Mouse (Mus musculus): Measurements from ENCODE around the gene Hes7. TPM values are rescaled to one million over a fixed set of nuclear protein-coding genes. Genes with fewer than 3 reads are reported as not detected.

Gene Hes7
- polyA plus RNA-seq, 1 experiment from 2014 or later = 0.26 TPM

DNA sequence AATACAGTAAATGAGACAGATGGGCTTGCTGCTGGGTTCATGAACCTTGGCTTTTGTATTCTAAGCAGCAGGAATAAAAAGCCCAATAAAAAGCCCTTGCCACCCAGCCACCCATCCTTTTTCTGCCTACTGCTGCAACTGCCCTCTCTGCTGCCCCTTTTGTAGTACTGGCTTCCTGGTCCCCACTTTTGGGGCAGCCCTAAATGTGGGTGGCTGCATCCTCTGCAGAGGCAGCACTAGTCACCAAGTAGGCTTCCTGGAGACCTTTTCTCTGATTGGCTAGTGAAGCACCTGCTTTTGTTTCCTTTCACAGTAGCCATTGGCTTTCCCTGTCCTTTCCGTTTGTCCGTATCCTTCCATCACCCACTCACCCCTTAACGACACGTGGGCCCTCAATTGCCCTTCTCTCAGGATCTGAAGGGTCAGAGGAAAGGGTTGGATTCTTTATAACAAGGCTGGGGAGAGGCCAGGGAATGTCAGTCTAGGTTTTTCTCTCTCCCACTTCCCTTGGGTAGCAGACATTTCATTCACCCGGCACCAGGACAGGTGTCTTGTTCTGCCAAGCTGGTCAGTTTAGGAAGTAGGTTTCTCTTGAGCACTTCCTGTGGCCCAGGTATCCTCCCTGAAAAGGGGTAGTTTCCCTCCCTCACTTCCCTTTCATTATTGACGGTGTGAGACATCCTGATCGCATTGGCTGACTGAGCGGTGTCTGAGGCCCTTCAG lies 22.0 kb upstream of the Hes7 start:
- Histone ChIP-seq H3K27ac (replicated peaks; ENCODE audit: low read depth, low read length) (peak overlapping the region; percentile 75), H3K4me2 (ENCODE audit: low read length) (peak overlapping the region; percentile 85), H3K4me3 (replicated peaks; ENCODE audit: low read depth, low read length) (peak overlapping the region; percentile 52), H3K9me3 (ENCODE audit: control insufficient read depth, low read length) (no peaks in the 10 kb centered on the region), H3K4me1 (ENCODE audit: control insufficient read depth, insufficient read depth, low read length) (peaks cover 48% of the 10 kb centered on the region), H3K9ac (replicated peaks; ENCODE audit: low read length) (peak overlapping the region; percentile 54; the same call in 1 of the 2 replicates), H3K27me3 (ENCODE audit: control insufficient read depth, insufficient read depth, low read length) (no peaks in the 10 kb centered on the region), H3K36me3 (ENCODE audit: control insufficient read depth, insufficient read depth, low read length) (peaks cover 25% of the 10 kb centered on the region)
- DNase-seq = no peak
- ATAC-seq (ENCODE audit: low FRiP score, low TSS enrichment) = no peak
- 21% methylated on average over 8 of the region's 8 CpGs for WGBS

GRCm38 (mm10) chr11:69098762-69099091 lies 21.5 kb upstream of the Hes7 start:
- Histone ChIP-seq H3K36me3 (ENCODE audit: control insufficient read depth, insufficient read depth, low read length) (peaks cover 31% of the 10 kb centered on the region), H3K27me3 (ENCODE audit: control insufficient read depth, insufficient read depth, low read length) (no peaks in the 10 kb centered on the region), H3K27ac (replicated peaks; ENCODE audit: low read depth, low read length) (peak overlapping the region; percentile 75), H3K9ac (replicated peaks; ENCODE audit: low read length) (peak overlapping the region; percentile 54), H3K9me3 (ENCODE audit: control insufficient read depth, low read length) (no peaks in the 10 kb centered on the region), H3K4me1 (ENCODE audit: control insufficient read depth, insufficient read depth, low read length) (peaks cover 48% of the 10 kb centered on the region), H3K4me3 (replicated peaks; ENCODE audit: low read depth, low read length) (peak overlapping the region; percentile 52), H3K4me2 (ENCODE audit: low read length) (peak overlapping the region; percentile 85)
- DNase-seq (peak; percentile 94), ATAC-seq (ENCODE audit: low FRiP score, low TSS enrichment) (peak; percentile 34)
- WGBS = under 1% methylated on average over 19 of the region's 19 CpGs

DNA sequence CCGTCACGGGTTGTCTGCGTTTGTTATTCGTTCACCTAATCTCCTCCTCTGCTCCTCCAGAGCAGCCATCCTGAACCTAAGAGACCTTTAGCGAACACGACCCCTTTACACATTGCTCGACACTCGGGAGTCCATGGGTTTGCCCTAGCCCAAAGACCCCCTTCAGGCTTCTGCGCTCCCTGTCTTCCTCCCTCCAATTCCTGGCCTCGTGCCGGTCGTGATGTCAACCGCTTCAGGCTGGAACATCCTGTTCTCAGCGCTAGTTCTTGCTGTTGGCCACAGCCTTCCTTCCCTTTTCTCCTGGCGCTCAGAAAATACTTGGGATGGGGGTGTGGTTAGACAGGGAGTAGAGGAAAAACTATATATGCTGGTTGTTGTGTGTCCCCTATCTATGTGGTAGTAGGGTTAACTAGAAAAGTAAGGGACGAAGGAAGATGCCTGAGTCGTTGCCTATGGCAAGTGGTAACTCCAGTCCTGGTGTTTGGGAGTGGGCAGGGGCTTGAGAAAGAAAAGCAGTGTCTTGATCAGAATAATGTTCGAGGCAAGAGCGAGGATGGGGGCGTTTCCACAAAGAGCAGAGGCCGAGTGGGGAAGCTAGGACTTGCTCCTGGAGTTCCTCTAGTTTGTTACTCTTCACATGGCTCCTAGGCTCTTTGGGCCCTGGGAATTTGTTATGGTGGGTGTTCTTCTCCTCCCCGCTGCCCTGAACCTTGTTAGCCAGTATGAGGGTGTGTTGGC lies 20.9 kb upstream of the Hes7 start:
- Histone ChIP-seq H3K27ac (replicated peaks; ENCODE audit: low read depth, low read length) (peak overlapping the region; percentile 75), H3K4me3 (replicated peaks; ENCODE audit: low read depth, low read length) (peak overlapping the region; percentile 52), H3K9me3 (ENCODE audit: control insufficient read depth, low read length) (no peaks in the 10 kb centered on the region), H3K9ac (replicated peaks; ENCODE audit: low read length) (peak overlapping the region; percentile 54), H3K36me3 (ENCODE audit: control insufficient read depth, insufficient read depth, low read length) (peaks cover 37% of the 10 kb centered on the region), H3K27me3 (ENCODE audit: control insufficient read depth, insufficient read depth, low read length) (no peaks in the 10 kb centered on the region), H3K4me2 (ENCODE audit: low read length) (peak overlapping the region; percentile 85), H3K4me1 (ENCODE audit: control insufficient read depth, insufficient read depth, low read length) (peaks cover 46% of the 10 kb centered on the region)
- DNase-seq = peak; percentile 61
- WGBS = 1% methylated on average over 22 of the region's 22 CpGs
- no peak for ATAC-seq (ENCODE audit: low FRiP score, low TSS enrichment)

DNA sequence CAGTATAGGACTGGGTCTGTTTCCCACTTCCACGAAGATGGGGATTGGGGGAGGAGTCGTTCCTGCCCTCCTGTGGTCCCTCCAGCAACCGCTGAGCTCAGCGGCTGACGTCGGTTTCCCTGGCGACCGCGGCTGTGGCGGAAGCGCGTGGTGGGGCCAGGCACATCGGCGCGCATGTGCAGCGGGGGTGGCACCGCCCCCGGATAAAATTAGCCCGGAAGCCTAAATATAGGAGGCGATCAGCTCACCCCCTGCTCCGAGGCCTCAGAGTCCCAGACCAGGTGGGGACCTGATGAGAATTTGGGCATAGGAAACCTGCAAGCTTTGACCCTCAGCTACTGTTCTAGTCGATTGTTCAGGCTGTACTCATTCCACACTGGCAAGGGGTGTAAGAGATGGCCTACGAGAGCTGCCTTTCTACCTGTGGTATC lies 20.3 kb upstream of the Hes7 start:
- Histone ChIP-seq H3K27me3 (ENCODE audit: control insufficient read depth, insufficient read depth, low read length) (no peaks in the 10 kb centered on the region), H3K36me3 (ENCODE audit: control insufficient read depth, insufficient read depth, low read length) (peaks cover 43% of the 10 kb centered on the region), H3K9me3 (ENCODE audit: control insufficient read depth, low read length) (no peaks in the 10 kb centered on the region), H3K9ac (replicated peaks; ENCODE audit: low read length) (peak overlapping the region; percentile 54), H3K27ac (replicated peaks; ENCODE audit: low read depth, low read length) (peak overlapping the region; percentile 75), H3K4me3 (replicated peaks; ENCODE audit: low read depth, low read length) (peak overlapping the region; percentile 52), H3K4me2 (ENCODE audit: low read length) (peak overlapping the region; percentile 85), H3K4me1 (ENCODE audit: control insufficient read depth, insufficient read depth, low read length) (peaks cover 44% of the 10 kb centered on the region)
- WGBS = under 1% methylated on average over 23 of the region's 23 CpGs
- ATAC-seq (ENCODE audit: low FRiP score, low TSS enrichment) (peak; percentile 9; the same call in 1 of the 2 replicates), DNase-seq (peak; percentile 91)

- Histone ChIP-seq H3K9me3 (ENCODE audit: control insufficient read depth, low read length) (no peaks in the 10 kb centered on the region), H3K4me3 (replicated peaks; ENCODE audit: low read depth, low read length) (peak overlapping the region; percentile 52), H3K9ac (replicated peaks; ENCODE audit: low read length) (peak overlapping the region; percentile 54), H3K4me2 (ENCODE audit: low read length) (peak overlapping the region; percentile 85), H3K4me1 (ENCODE audit: control insufficient read depth, insufficient read depth, low read length) (peaks cover 37% of the 10 kb centered on the region), H3K36me3 (ENCODE audit: control insufficient read depth, insufficient read depth, low read length) (peaks cover 51% of the 10 kb centered on the region), H3K27me3 (ENCODE audit: control insufficient read depth, insufficient read depth, low read length) (no peaks in the 10 kb centered on the region), H3K27ac (replicated peaks; ENCODE audit: low read depth, low read length) (no peak overlapping the region)
- ATAC-seq (ENCODE audit: low FRiP score, low TSS enrichment) (no peak), DNase-seq (no peak)
- WGBS = 90% methylated on average over 20 of the region's 20 CpGs
Measured at GRCm38 (mm10) chr11:69100639-69101360, 19.4 kb upstream of the Hes7 start.

DNA sequence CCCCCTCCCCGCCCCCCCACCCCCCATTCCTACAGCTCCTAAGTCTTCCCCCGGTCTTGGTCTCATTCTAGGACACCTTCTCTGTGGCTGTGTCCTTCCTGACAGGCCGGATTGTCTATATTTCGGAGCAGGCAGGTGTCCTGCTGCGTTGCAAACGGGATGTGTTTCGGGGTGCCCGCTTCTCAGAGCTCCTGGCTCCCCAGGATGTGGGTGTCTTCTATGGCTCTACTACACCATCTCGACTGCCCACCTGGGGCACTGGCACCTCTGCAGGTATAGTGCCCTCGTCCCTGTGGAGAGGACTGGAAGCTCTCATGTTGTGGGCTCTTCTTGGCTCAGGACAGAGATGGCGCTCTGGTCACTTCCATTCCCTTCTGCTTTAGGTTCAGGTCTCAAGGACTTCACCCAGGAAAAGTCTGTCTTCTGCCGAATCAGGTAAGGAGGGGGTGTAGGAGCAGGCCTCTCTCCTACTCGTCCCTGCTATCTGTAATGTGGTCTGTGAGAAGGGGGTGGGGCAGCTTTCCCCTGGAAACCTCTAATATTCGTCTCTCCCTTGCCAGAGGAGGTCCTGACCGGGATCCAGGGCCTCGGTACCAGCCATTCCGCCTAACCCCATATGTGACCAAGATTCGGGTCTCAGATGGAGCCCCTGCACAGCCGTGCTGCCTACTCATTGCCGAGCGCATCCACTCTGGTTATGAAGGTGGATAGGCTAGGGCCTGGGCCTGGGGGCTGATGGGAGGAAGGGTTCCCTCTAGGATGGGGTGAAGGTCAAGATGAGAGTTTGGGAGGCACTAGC lies 18.4 kb upstream of the Hes7 start:
- 93% methylated on average over 21 of the region's 21 CpGs for WGBS
- Histone ChIP-seq H3K4me1 (ENCODE audit: control insufficient read depth, insufficient read depth, low read length) (peaks cover 32% of the 10 kb centered on the region), H3K9ac (replicated peaks; ENCODE audit: low read length) (no peak overlapping the region), H3K4me2 (ENCODE audit: low read length) (no peak overlapping the region), H3K36me3 (ENCODE audit: control insufficient read depth, insufficient read depth, low read length) (peaks cover 61% of the 10 kb centered on the region), H3K27ac (replicated peaks; ENCODE audit: low read depth, low read length) (no peak overlapping the region), H3K4me3 (replicated peaks; ENCODE audit: low read depth, low read length) (no peak overlapping the region), H3K9me3 (ENCODE audit: control insufficient read depth, low read length) (no peaks in the 10 kb centered on the region), H3K27me3 (ENCODE audit: control insufficient read depth, insufficient read depth, low read length) (no peaks in the 10 kb centered on the region)
- ATAC-seq (ENCODE audit: low FRiP score, low TSS enrichment) (no peak), DNase-seq (no peak)

GRCm38 (mm10) chr11:69102403-69102725 lies 17.8 kb upstream of the Hes7 start:
- H3K4me3 ChIP-seq (replicated peaks; ENCODE audit: low read depth, low read length) = no peak overlapping the region
- H3K4me2 ChIP-seq (ENCODE audit: low read length) = no peak overlapping the region
- H3K27me3 ChIP-seq (ENCODE audit: control insufficient read depth, insufficient read depth, low read length) = no peaks in the 10 kb centered on the region
- H3K27ac ChIP-seq (replicated peaks; ENCODE audit: low read depth, low read length) = no peak overlapping the region
- H3K9me3 ChIP-seq (ENCODE audit: control insufficient read depth, low read length) = no peaks in the 10 kb centered on the region
- peaks cover 26% of the 10 kb centered on the region for H3K4me1 ChIP-seq (ENCODE audit: control insufficient read depth, insufficient read depth, low read length)
- H3K9ac ChIP-seq (replicated peaks; ENCODE audit: low read length) = no peak overlapping the region
- no peak for ATAC-seq (ENCODE audit: low FRiP score, low TSS enrichment)
- no peak for DNase-seq
- WGBS = 96% methylated on average over 7 of the region's 7 CpGs
- H3K36me3 ChIP-seq (ENCODE audit: control insufficient read depth, insufficient read depth, low read length) = peaks cover 66% of the 10 kb centered on the region

DNA sequence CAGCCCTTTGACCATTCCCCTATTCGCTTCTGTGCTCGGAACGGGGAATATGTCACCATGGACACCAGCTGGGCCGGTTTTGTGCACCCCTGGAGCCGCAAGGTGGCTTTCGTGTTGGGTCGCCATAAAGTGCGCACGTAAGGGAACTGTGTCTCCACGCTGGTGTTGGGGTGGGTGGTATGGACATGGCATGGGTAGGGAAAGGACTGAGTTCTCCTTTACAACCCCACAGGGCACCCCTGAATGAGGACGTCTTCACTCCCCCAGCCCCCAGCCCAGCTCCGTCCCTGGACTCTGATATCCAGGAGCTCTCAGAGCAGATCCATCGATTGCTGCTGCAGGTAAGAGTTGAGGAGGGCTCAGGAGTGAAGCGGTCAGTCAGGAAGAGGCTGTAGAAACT lies 17.1 kb upstream of the Hes7 start:
- Histone ChIP-seq H3K9me3 (ENCODE audit: control insufficient read depth, low read length) (no peaks in the 10 kb centered on the region), H3K27ac (replicated peaks; ENCODE audit: low read depth, low read length) (no peak overlapping the region), H3K4me1 (ENCODE audit: control insufficient read depth, insufficient read depth, low read length) (peaks cover 19% of the 10 kb centered on the region), H3K36me3 (ENCODE audit: control insufficient read depth, insufficient read depth, low read length) (peaks cover 74% of the 10 kb centered on the region), H3K4me2 (ENCODE audit: low read length) (no peak overlapping the region), H3K27me3 (ENCODE audit: control insufficient read depth, insufficient read depth, low read length) (no peaks in the 10 kb centered on the region), H3K9ac (replicated peaks; ENCODE audit: low read length) (no peak overlapping the region), H3K4me3 (replicated peaks; ENCODE audit: low read depth, low read length) (no peak overlapping the region)
- DNase-seq = no peak
- no peak for ATAC-seq (ENCODE audit: low FRiP score, low TSS enrichment)
- 94% methylated on average over 14 of the region's 14 CpGs for WGBS
